Mouse (Mus musculus) midbrain, embryonic 10.5 days (tissue): ENCODE data around the gene Pin1rt1. TPM values are rescaled to one million over a fixed set of nuclear protein-coding genes. Genes with fewer than 3 reads are reported as not detected.

ENCODE experiments used
- DNase-seq: peaks from one replicate; pipeline ENCODE4 v3.0.0-alpha.2; 2017; ENCODE audit warnings: low spot score
- H3K27ac ChIP-seq: fragments of 300-500 bp; sonication (generic); replicated peaks from 2 replicates; pipeline ENCODE4 v1.5.1; 2016; ENCODE audit warnings: mild to moderate bottlenecking
- H3K27me3 ChIP-seq: fragments of 300-500 bp; sonication (generic); 2 replicates; pipeline ENCODE4 v1.6.1; 2016; ENCODE audit warnings: low read depth, mild to moderate bottlenecking; ENCODE audit not compliant: poor library complexity, severe bottlenecking
- H3K36me3 ChIP-seq: fragments of 300-500 bp; sonication (generic); 2 replicates; pipeline ENCODE4 v1.6.1; 2016; ENCODE audit warnings: mild to moderate bottlenecking, moderate library complexity
- H3K4me1 ChIP-seq: fragments of 300-500 bp; sonication (generic); 2 replicates; pipeline ENCODE4 v1.6.1; 2016
- H3K4me3 ChIP-seq: fragments of 300-500 bp; sonication (generic); 2 replicates; pipeline ENCODE4 v1.5.1; 2016; ENCODE audit warnings: mild to moderate bottlenecking, moderate library complexity
- H3K9me3 ChIP-seq: fragments of 300-500 bp; sonication (generic); replicated peaks from 2 replicates; pipeline ENCODE4 v1.6.1; 2016; ENCODE audit warnings: mild to moderate bottlenecking
- WGBS: fragments of 180-500 bp; shearing (Covaris S2); methylation state at CpG from one replicate; pipeline ENCODE4 v1.1.7; 2016; 5-methylcytosine and 5-hydroxymethylcytosine counted together
- polyA plus RNA-seq: library from polyadenylated mRNA; unstranded; fragments of >200 nt; fragmentation: Nextera tagmentation; extraction: Ambion mirVana; gene quantifications from 2 replicates; pipeline ENCODE4 v1.2.1, GENCODE M21; 2016

The Pin1rt1 gene
- polyA plus RNA-seq, 1 experiment from 2014 or later, result not detected

- WGBS, result 88% methylated on average over 6 of the region's 6 CpGs
- Histone ChIP-seq H3K27ac (no peak overlapping the region), H3K9me3 (no peaks in the 10 kb centered on the region), H3K4me3 (no peak overlapping the region), H3K4me1 (no peaks in the 10 kb centered on the region), H3K36me3 (peaks cover 48% of the 10 kb centered on the region), H3K27me3 (no peaks in the 10 kb centered on the region)
- peak; percentile 10 for DNase-seq
Observed at GRCm38 (mm10) chr2:104669122-104669804, 46.9 kb downstream of the Pin1rt1 start.

Other genes starting within 250 kb of the Pin1rt1 start
- gene Hipk3, start 221.9 kb downstream of the Pin1rt1 start, polyA plus RNA-seq, result 6.2 and 6.3 TPM in 2 replicates
- gene Cstf3, start 125.9 kb downstream of the Pin1rt1 start, polyA plus RNA-seq, result 94.5 and 100 TPM in 2 replicates
- 58.3 and 58.7 TPM in 2 replicates for gene Tcp11l1, start 4.2 kb downstream of the Pin1rt1 start, polyA plus RNA-seq
- gene Depdc7, start 26.5 kb upstream of the Pin1rt1 start, polyA plus RNA-seq, result 3.5 TPM in 2 replicates
- 9.2 and 9.3 TPM in 2 replicates for gene Qser1, start 100.4 kb upstream of the Pin1rt1 start, polyA plus RNA-seq
- gene Prrg4, start 133.5 kb upstream of the Pin1rt1 start, polyA plus RNA-seq, result 0.35 and 0.93 TPM in 2 replicates
- gene Ccdc73, start 151.4 kb upstream of the Pin1rt1 start, polyA plus RNA-seq, result 4.4 and 5.2 TPM in 2 replicates